Mouse (Mus musculus) 416B (cell line): Measurements from ENCODE around the gene Ric8a.

Source experiments
- DNase-seq: peaks from one replicate; pipeline ENCODE4 v3.0.0; 2011; ENCODE audit warnings: low read depth

The Ric8a gene

GRCm38 (mm10) chr7:140846676-140847075 is 10.1 kb upstream of the Ric8a start:
- DNase-seq, result peak; percentile 59

GRCm38 (mm10) chr7:140847755-140848580 is 8.8 kb upstream of the Ric8a start, which contains the start of gene Odf3:
Odf3 (plus strand) TSS chr7:140847805.
- no peak for DNase-seq

GRCm38 (mm10) chr7:140848591-140848990 is 8.2 kb upstream of the Ric8a start:
- DNase-seq, result no peak

- DNase-seq, result no peak
Observed at GRCm38 (mm10) chr7:140851916-140852315, 4.8 kb upstream of the Ric8a start.

- no peak for DNase-seq
Observed at GRCm38 (mm10) chr7:140853386-140853785, 3.4 kb upstream of the Ric8a start.

GRCm38 (mm10) chr7:140854483-140854882 is 2.3 kb upstream of the Ric8a start:
- no peak for DNase-seq

GRCm38 (mm10) chr7:140855181-140855580 is 1.6 kb upstream of the Ric8a start:
- DNase-seq, result no peak

GRCm38 (mm10) chr7:140855860-140856784 is 635 bp upstream of the Ric8a start, which contains the start of gene Gm45785:
Gm45785 (minus strand) TSS chr7:140856331.
- peak; percentile 96 for DNase-seq

GRCm38 (mm10) chr7:140857550-140858505 is 1.1 kb downstream of the Ric8a start, which contains the start of gene Bet1l:
Bet1l (minus strand) TSS chr7:140857577.
- peak; percentile 39 for DNase-seq

GRCm38 (mm10) chr7:140858746-140859145 is 2.0 kb downstream of the Ric8a start:
- DNase-seq, result no peak

- peak; percentile 78 for DNase-seq
Observed at GRCm38 (mm10) chr7:140859997-140860396, 3.2 kb downstream of the Ric8a start.

- DNase-seq, result no peak
Observed at GRCm38 (mm10) chr7:140860728-140861127, 4.0 kb downstream of the Ric8a start.

- no peak for DNase-seq
Observed at GRCm38 (mm10) chr7:140864761-140865160, 8.0 kb downstream of the Ric8a start.

GRCm38 (mm10) chr7:140874224-140874623 is 17.5 kb downstream of the Ric8a start:
- peak; percentile 98 for DNase-seq

GRCm38 (mm10) chr7:140877364-140877763 is 20.6 kb downstream of the Ric8a start:
- peak; percentile 60 for DNase-seq

- peak; percentile 91 for DNase-seq
Observed at GRCm38 (mm10) chr7:140879355-140879754, 22.6 kb downstream of the Ric8a start.

GRCm38 (mm10) chr7:140880419-140880818 is 23.7 kb downstream of the Ric8a start:
- no peak for DNase-seq

GRCm38 (mm10) chr7:140880865-140881515 is 24.2 kb downstream of the Ric8a start:
- DNase-seq, result peak; percentile 95

- peak; percentile 94 for DNase-seq
Observed at GRCm38 (mm10) chr7:140881696-140882468, 25.1 kb downstream of the Ric8a start, which contains the start of the genes Psmd13 and Sirt3. Psmd13 (plus strand) TSS chr7:140881968. Sirt3 (minus strand) TSS chr7:140882309.

GRCm38 (mm10) chr7:140882469-140882803 is 25.7 kb downstream of the Ric8a start:
- DNase-seq, result no peak
